Mouse (Mus musculus): ENCODE results near the gene Mum1.

- TF ChIP-seq CTCF (IDR thresholded peaks at IDR 0.05; ENCODE audit: low read depth) (no peak), EP300 (optimal IDR thresholded peaks at IDR 0.05) (no peak)
These were observed 59.2 kb downstream of the Mum1 start for GRCm38 (mm10) chr10:80285222-80286070.
